Mouse (Mus musculus): Measurements from ENCODE around the gene Cnfn. TPM values are rescaled to one million over a fixed set of nuclear protein-coding genes. Genes with fewer than 3 reads are reported as not detected.
A peak's percentile ranks its signal among the peaks of the same experiment; 100 is the strongest.
"Not testable (repeated sequence)": the region's sequence is repeated elsewhere in the genome, so short reads cannot be mapped to it uniquely, and the experiment has no call there.

Cnfn gene
- total RNA-seq (2017), result not detected in 2 replicates

DNA sequence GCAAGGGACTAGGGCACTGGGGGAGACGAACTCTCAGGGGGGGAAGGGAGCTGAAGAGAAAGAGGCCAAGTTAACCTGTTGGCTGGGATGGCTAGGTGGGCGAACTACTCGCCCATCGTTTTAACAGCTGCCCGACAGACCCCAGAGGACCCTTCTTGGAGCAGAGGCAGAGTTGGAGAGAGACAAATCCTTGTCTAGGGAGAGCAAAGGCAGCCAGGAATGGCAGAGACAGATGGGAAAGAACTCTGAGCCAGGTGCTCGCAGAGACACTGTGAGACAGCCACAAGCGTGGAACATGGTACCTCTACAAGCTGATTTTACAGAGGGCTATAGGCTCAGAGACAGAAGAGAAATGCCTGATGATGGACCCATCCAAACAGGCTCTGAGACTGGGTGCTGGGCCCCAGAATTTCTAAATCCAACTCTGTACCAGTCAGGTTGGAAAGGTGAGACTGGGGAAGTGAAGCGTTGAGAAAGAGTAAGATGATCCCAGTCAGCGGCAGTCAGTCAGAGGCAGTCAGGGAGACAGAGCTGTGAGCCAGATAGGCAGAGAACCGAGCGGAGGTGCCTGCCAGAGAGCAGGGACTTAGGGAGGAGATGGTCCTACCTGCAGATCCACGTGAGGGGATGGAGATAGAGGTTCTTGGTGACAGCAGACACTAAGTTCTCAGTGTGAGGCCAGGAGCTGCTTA is at the start of gene Cnfn:
TSS of gene Cnfn (minus strand) at position 667 of the 692 bp plus-strand sequence.
- no peak for ATAC-seq (ENCODE audit: extremely low read depth, insufficient number of reproducible peaks, low FRiP score, poor library complexity, severe bottlenecking)

GRCm38 (mm10) chr7:25417597-25417996 is 48.1 kb upstream of the Cnfn start:
- ATAC-seq (ENCODE audit: extremely low read depth, insufficient number of reproducible peaks, low FRiP score, poor library complexity, severe bottlenecking), result 0 out of 2 replicates have a peak, but pooled peaks have one; percentile 25

DNA sequence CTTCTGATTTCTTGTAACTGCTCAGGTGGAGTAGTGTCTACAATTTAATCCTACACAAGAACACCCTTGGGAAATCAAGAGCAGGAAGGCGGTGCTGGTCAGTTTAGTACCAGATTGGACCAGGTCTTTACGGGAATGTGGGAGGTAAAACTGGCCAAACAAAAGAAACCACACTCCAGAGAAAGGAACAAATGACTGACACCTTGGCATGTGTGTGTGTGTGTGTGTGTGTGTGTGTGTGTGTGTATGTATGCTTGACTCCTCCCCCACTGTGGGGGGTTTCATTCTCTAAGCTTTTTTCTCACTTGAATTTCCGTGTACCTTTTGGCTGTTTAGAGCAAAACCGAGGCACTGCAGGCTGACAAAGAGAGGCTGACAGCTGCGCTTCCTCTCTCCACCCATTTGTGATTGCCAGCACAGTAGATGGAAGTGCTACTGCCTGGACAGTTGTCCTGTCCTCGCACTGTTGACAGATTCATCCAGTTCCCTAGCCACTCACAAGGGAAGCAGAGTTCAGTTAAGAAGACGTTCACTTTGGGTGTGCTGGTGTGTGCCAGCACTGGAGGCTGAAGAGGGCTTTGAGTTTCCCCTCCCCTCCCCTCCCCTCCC is 43.4 kb upstream of the Cnfn start, which contains the start of gene Cxcl17:
TSS of gene Cxcl17 (minus strand) at position 54 of the 609 bp plus-strand sequence.
- no peak for ATAC-seq (ENCODE audit: extremely low read depth, insufficient number of reproducible peaks, low FRiP score, poor library complexity, severe bottlenecking)

- ATAC-seq (ENCODE audit: extremely low read depth, insufficient number of reproducible peaks, low FRiP score, poor library complexity, severe bottlenecking), result no peak
Measured at GRCm38 (mm10) chr7:25411861-25412260, 42.3 kb upstream of the Cnfn start.

GRCm38 (mm10) chr7:25410969-25411615 is 41.6 kb upstream of the Cnfn start:
- no peak for ATAC-seq (ENCODE audit: extremely low read depth, insufficient number of reproducible peaks, low FRiP score, poor library complexity, severe bottlenecking)

DNA sequence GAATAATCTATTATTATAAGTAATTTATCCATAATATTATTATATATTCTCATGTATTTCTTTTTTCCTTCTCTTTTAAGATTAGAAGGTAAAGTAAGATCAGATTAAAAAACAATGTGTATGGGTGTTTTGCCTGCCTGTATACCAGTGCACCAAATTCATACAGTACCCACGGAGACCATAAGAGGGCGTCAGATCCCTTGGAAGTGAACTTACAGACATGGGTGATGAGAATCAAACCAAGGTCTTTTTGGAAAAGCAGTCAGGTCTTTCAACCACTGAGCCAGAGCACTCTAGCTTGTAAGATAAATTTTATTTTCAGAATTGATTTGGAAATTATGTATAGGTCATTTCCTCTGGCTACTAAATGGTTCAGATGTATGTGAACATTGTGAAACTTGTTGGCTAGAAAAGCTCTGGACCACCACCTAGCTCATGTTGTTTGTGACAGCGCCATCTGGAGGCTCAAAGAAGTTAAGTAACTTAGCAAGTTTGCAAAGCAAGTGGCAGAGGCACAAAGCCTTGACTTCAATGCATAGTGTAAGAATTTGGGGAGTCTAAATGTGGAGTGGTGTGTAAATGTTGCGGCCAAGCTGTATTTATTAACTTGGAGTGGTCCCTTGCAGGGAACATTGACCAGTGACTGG is 39.7 kb upstream of the Cnfn start:
- ATAC-seq (ENCODE audit: extremely low read depth, insufficient number of reproducible peaks, low FRiP score, poor library complexity, severe bottlenecking), result peak; percentile 63; the same call in 1 of the 2 replicates

GRCm38 (mm10) chr7:25406468-25406867 is 36.9 kb upstream of the Cnfn start:
- no peak for ATAC-seq (ENCODE audit: extremely low read depth, insufficient number of reproducible peaks, low FRiP score, poor library complexity, severe bottlenecking)

GRCm38 (mm10) chr7:25402671-25403101 is 33.2 kb upstream of the Cnfn start:
- ATAC-seq (ENCODE audit: extremely low read depth, insufficient number of reproducible peaks, low FRiP score, poor library complexity, severe bottlenecking), result peak; percentile 63

- ATAC-seq (ENCODE audit: extremely low read depth, insufficient number of reproducible peaks, low FRiP score, poor library complexity, severe bottlenecking), result no peak
Measured at GRCm38 (mm10) chr7:25401986-25402385, 32.5 kb upstream of the Cnfn start.

DNA sequence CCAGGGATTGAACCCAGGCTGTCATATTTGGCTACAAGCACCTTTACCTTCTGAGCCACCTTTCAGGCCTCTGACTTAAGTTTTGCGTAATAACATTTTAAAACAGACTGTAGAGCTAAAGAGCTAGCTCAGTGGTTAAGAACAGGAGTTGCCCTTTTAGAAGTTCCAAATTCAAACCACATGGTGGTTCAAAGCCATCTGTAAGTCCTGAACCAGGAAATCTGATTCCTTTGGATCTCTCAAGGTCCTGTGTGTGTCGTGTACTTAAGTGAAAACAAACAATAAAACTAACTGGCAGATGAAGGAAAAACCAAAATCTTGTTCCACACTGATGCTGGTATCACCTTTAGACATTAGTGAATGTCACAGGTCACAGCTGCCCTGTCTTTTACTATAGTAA is 32.0 kb upstream of the Cnfn start:
- no peak for ATAC-seq (ENCODE audit: extremely low read depth, insufficient number of reproducible peaks, low FRiP score, poor library complexity, severe bottlenecking)

DNA sequence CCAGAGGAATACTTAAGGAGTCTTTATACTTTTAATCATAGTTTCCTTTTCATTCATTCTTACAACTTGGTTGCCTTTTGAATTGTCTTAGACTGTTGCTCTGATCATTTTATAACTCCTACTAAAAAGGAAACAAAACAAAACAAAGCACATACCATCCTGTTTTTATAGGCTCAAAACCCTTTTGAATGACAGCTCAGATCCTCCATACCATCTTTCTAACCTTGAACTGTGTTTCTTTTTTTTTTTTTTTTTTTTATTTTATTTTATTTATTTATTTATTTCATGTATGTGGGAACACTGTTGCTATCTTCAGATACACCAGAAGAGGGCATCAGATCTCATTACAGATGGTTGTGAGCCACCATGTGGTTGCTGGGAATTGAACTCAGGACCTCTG is 29.5 kb upstream of the Cnfn start:
- not testable (repeated sequence) for ATAC-seq (ENCODE audit: extremely low read depth, insufficient number of reproducible peaks, low FRiP score, poor library complexity, severe bottlenecking)

DNA sequence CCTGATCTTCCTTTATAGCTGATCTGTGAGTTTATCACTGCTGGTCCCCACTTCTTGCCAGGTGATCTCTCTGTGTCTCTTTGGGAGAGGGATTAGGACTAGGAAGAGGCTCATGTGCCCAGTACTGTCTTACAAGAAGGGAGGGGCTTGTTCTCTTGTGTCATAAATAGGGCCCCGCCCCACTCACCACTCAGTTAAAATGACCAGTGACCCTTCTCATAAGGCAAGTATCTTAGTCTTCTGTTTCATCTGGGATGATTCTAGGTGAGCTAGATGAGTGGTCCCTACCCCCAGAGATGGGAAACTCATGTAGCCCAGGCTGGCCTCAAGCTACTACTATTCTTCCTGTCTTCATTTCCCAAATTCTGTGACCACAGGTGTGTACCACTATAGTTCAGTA is 29.1 kb upstream of the Cnfn start, which contains the start of gene Lipe:
TSS of gene Lipe (minus strand) at position 101 of the 400 bp plus-strand sequence.
- ATAC-seq (ENCODE audit: extremely low read depth, insufficient number of reproducible peaks, low FRiP score, poor library complexity, severe bottlenecking), result no peak

DNA sequence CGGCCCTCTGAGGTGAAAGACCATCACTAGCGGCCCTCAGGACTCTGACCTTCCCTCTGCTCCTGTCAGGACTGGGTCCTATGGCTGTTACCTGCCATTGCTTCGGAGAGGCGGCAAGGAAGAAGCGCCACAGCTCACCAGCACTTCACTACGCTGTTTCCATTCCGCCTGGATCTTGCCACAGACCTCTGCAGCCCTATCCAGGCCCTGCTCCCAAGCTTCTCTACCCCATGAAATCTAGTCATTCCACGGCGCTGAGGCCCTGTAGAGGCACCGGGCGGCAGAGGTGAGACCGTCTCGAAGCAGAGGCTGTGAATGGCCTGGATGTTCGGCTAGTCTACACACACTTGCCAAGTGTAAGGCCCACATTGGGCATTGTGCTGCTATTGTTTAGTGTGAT is 27.1 kb upstream of the Cnfn start:
- ATAC-seq (ENCODE audit: extremely low read depth, insufficient number of reproducible peaks, low FRiP score, poor library complexity, severe bottlenecking), result no peak

GRCm38 (mm10) chr7:25395558-25396521 is 26.3 kb upstream of the Cnfn start:
- peak; percentile 89 for ATAC-seq (ENCODE audit: extremely low read depth, insufficient number of reproducible peaks, low FRiP score, poor library complexity, severe bottlenecking)

- peak; percentile 53 for ATAC-seq (ENCODE audit: extremely low read depth, insufficient number of reproducible peaks, low FRiP score, poor library complexity, severe bottlenecking)
Measured at GRCm38 (mm10) chr7:25395186-25395557, 25.6 kb upstream of the Cnfn start.

- no peak for ATAC-seq (ENCODE audit: extremely low read depth, insufficient number of reproducible peaks, low FRiP score, poor library complexity, severe bottlenecking)
Measured at GRCm38 (mm10) chr7:25394754-25395153, 25.2 kb upstream of the Cnfn start.

DNA sequence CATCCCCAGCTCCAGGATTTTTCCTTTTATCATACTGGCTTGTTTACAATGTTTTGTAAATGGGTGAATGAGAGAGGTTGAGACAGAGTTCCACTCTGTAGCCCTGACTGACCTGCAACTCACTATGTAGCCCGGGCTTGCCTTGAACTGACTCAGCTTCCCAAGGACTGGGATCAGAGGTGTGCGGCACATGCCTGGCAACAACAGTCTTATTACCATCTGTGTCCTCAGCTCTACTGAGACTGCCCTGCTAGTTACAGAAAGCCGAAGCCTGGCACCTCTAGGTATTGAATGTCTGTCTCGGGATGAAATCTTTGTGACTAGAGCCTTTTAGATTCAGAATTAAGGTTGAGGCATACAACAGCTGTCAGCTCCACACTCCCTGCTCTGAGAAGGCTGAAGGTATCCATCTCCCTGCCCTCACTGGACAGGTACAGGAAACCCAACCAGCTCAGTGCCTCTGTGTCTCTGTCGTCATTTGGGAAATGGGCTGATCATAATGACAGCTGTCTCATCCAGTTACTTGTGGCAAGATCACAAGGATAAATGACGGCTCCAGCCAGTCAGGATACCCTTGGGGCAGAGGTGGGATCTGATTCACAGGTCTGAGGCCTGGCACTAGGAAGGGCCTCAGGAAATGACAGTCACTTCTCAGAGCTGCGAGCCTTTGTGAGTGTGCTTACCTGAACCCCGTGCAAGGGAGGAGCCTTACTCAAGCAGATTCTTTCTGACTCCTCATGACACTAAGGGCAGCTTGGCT is 24.1 kb upstream of the Cnfn start:
- no peak for ATAC-seq (ENCODE audit: extremely low read depth, insufficient number of reproducible peaks, low FRiP score, poor library complexity, severe bottlenecking)

DNA sequence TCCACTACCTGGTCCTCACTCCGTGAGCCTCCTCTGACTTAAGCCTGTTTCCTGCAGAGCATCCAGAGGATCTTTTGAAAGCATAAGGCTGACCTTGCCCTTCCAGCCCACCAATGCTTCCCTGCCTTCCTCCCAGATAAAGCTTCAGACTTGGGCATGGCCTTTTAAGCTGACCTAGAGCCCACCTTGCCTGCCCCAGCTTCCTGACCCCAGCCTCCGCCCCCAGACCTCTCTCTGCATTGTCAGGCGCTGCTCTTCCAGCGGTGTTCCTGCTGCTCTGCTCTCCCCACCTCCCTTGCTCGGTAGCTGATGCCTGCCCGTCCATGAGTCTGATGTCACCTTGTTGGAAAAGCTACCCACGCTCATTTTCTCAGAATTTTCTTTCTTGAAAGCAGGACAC is 23.3 kb upstream of the Cnfn start:
- no peak for ATAC-seq (ENCODE audit: extremely low read depth, insufficient number of reproducible peaks, low FRiP score, poor library complexity, severe bottlenecking)
